Mouse (Mus musculus) gastrocnemius, postnatal 14 days (tissue): ENCODE measurements around the gene Olfr142. TPM values are rescaled to one million over a fixed set of nuclear protein-coding genes. Genes with fewer than 3 reads are reported as not detected.
"Not testable (repeated sequence)": the region's sequence is repeated elsewhere in the genome, so short reads cannot be mapped to it uniquely, and the experiment has no call there.

Experiments used
- DNase-seq: peaks from one replicate; pipeline ENCODE4 v3.0.0; 2021; ENCODE audit warnings: mixed read lengths
- intact Hi-C: fragments of 180-260 bp; cut with DNase I; formaldehyde crosslinking; loops from one replicate; pipeline ENCODE4 v1.15.1; 2025; ENCODE audit warnings: low total_unique reads
- long read RNA-seq, 2 experiments: library from polyadenylated mRNA; stranded (forward); transcript quantifications; one replicate each; pipeline ENCODE4 v2.0.0; 2021
- total RNA-seq, 2 experiments: library from RNA; stranded (reverse); gene quantifications; 2 replicates each; pipeline ENCODE4 v1.2.3; 2021

Gene Olfr142
- total RNA-seq = not detected
- long read RNA-seq, experiment 1 = 0 reads
- long read RNA-seq, experiment 2 = 0 reads

DNA sequence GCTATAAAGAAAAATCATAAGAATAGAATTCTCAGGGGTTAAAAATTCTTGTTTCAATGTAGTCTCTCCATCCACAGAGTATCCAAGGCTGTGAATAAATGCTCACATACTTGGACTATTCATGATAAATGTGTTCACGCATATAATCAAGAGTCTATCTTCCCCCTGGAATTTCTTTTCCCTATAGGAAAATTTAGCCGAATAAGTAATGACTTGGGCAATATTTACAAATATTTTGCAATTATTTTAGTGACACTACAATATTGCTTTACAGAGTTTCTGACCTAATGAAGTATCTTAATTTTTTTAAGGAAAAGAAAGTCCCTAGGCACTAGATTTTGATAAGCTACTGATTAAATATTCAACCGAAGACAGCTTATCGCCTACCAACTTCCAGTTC lies at the start of gene Olfr142:
Olfr142 (minus strand) TSS at position 101 of the 400 bp plus-strand sequence.
- intact Hi-C loops = no loop called here
- no peak for DNase-seq

DNA sequence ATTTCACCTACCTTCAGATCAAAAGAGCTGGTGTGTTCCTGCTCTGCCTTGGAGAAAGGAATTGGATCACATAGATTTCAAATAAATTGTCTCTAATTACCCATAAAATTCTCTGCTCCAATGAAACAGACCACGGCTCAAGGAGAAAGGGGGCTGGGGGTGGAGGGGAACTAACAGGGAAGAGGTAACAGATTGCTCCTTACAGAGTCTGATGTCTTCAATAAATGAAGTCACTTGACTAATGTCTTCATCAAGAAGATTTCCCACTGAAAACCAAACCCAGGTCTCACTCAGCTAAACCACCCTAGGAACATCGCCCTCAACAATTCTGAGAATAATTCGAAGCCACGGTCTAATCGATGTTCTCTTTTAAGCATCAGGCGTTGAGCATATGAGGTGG lies 35.3 kb upstream of the Olfr142 start, which contains the start of gene Olfr1272:
Olfr1272 (minus strand) TSS at position 101 of the 400 bp plus-strand sequence.
- DNase-seq = no peak
- intact Hi-C loops = no loop called here

DNA sequence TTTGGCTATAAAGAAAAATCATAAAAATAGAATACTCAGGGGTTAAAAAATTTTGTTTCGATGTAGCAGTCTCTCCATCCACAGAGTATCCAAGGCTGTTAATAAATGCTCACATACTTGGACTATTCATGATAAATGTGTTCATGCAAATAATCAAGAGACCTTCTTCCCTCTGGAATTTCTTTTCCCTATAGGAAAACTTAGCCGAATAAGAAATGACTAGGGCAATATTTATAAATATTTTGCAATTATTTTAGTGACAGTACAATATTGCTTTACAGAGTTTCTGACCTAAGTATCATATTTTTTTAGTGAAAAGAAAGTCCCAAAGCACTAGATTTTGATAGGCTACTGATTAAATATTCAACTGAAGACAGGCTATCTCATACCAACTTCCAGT lies 13.5 kb upstream of the Olfr142 start, which contains the start of gene Olfr1271:
Olfr1271 (minus strand) TSS at position 101 of the 400 bp plus-strand sequence.
- DNase-seq = no peak
- intact Hi-C loops = no loop called here

DNA sequence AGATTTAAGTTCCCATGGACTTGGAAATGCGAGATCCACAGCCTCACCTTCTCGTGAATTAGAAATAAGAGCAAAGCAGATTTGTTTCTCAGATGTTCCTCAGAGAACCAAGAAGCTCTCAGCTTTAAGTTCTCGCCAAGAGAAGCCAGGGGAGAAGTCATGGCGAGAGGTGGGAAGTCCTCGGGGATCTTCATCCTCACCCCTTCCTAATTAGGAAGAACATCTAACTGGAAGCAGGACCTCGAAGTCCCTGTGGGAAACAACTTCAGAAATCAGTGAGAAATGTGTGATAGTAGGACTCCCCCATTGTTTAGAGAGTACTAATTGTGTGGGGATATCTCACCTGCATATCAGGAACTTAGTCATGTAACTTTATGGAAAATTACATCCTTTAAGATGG lies 33.0 kb downstream of the Olfr142 start, which contains the start of gene Olfr1506:
Olfr1506 (minus strand) TSS at position 101 of the 400 bp plus-strand sequence.
- intact Hi-C loops, DNase-seq: not testable (repeated sequence)

Other genes with a start within 250 kb of the Olfr142 start
- gene Olfr1263, start 245.5 kb downstream of the Olfr142 start, total RNA-seq = not detected
- gene Olfr1264, start 232.0 kb downstream of the Olfr142 start, total RNA-seq = not detected
- not detected for gene Olfr1265, start 222.3 kb downstream of the Olfr142 start, total RNA-seq
- not detected for gene Olfr140, start 194.0 kb downstream of the Olfr142 start, total RNA-seq
- not detected for gene Olfr1269, start 136.2 kb downstream of the Olfr142 start, total RNA-seq
- gene Olfr32, start 115.3 kb downstream of the Olfr142 start, total RNA-seq = not detected
- not detected for gene Olfr1270, start 104.5 kb downstream of the Olfr142 start, total RNA-seq
- gene Olfr1506, start 33.1 kb downstream of the Olfr142 start, total RNA-seq = not detected
- gene Olfr1271, start 13.4 kb upstream of the Olfr142 start, total RNA-seq = not detected
- not detected for gene Olfr1272, start 35.2 kb upstream of the Olfr142 start, total RNA-seq
- gene Gm13769, start 64.6 kb upstream of the Olfr142 start, total RNA-seq = not detected
- not detected for gene Olfr1274-ps, start 141.1 kb upstream of the Olfr142 start, total RNA-seq